Mouse (Mus musculus) midbrain, embryonic 10.5 days (tissue): ENCODE data around the gene Lbp. TPM values are rescaled to one million over a fixed set of nuclear protein-coding genes. Genes with fewer than 3 reads are reported as not detected.

ENCODE experiments used
- DNase-seq: peaks from one replicate; pipeline ENCODE4 v3.0.0-alpha.2; 2017; ENCODE audit warnings: low spot score
- H3K27ac ChIP-seq: fragments of 300-500 bp; sonication (generic); replicated peaks from 2 replicates; pipeline ENCODE4 v1.5.1; 2016; ENCODE audit warnings: mild to moderate bottlenecking
- H3K27me3 ChIP-seq: fragments of 300-500 bp; sonication (generic); 2 replicates; pipeline ENCODE4 v1.6.1; 2016; ENCODE audit warnings: low read depth, mild to moderate bottlenecking; ENCODE audit not compliant: poor library complexity, severe bottlenecking
- H3K36me3 ChIP-seq: fragments of 300-500 bp; sonication (generic); 2 replicates; pipeline ENCODE4 v1.6.1; 2016; ENCODE audit warnings: mild to moderate bottlenecking, moderate library complexity
- H3K4me1 ChIP-seq: fragments of 300-500 bp; sonication (generic); 2 replicates; pipeline ENCODE4 v1.6.1; 2016
- H3K4me3 ChIP-seq: fragments of 300-500 bp; sonication (generic); 2 replicates; pipeline ENCODE4 v1.5.1; 2016; ENCODE audit warnings: mild to moderate bottlenecking, moderate library complexity
- H3K9me3 ChIP-seq: fragments of 300-500 bp; sonication (generic); replicated peaks from 2 replicates; pipeline ENCODE4 v1.6.1; 2016; ENCODE audit warnings: mild to moderate bottlenecking
- WGBS: fragments of 180-500 bp; shearing (Covaris S2); methylation state at CpG from one replicate; pipeline ENCODE4 v1.1.7; 2016; 5-methylcytosine and 5-hydroxymethylcytosine counted together
- polyA plus RNA-seq: library from polyadenylated mRNA; unstranded; fragments of >200 nt; fragmentation: Nextera tagmentation; extraction: Ambion mirVana; gene quantifications from 2 replicates; pipeline ENCODE4 v1.2.1, GENCODE M21; 2016

Gene Lbp
- polyA plus RNA-seq, 1 experiment from 2014 or later, result 2.0 TPM

- Histone ChIP-seq H3K27me3 (no peaks in the 10 kb centered on the region; the same call in 1 of the 2 replicates), H3K4me1 (peaks cover 24% of the 10 kb centered on the region), H3K9me3 (no peaks in the 10 kb centered on the region), H3K27ac (no peak overlapping the region), H3K4me3 (no peak overlapping the region), H3K36me3 (no peaks in the 10 kb centered on the region)
- DNase-seq, result no peak
- WGBS, result 70% methylated on average over 16 of the region's 16 CpGs
These were observed 24.6 kb upstream of the Lbp start for GRCm38 (mm10) chr2:158281497-158282205.

- no peaks in the 10 kb centered on the region for H3K9me3 ChIP-seq
- no peaks in the 10 kb centered on the region for H3K36me3 ChIP-seq
- no peak overlapping the region for H3K4me3 ChIP-seq
- no peak overlapping the region for H3K27ac ChIP-seq
- no peaks in the 10 kb centered on the region; the same call in 1 of the 2 replicates for H3K27me3 ChIP-seq
- 88% methylated on average over 7 of the region's 7 CpGs for WGBS
- DNase-seq, result no peak
- peaks cover 11% of the 10 kb centered on the region for H3K4me1 ChIP-seq
These were observed 23.2 kb upstream of the Lbp start for GRCm38 (mm10) chr2:158283136-158283535.

- H3K4me3 ChIP-seq, result no peak overlapping the region
- peaks cover 10% of the 10 kb centered on the region for H3K4me1 ChIP-seq
- H3K27ac ChIP-seq, result no peak overlapping the region; the same call in 1 of the 2 replicates
- no peak for DNase-seq
- no peaks in the 10 kb centered on the region; the same call in 1 of the 2 replicates for H3K27me3 ChIP-seq
- no peaks in the 10 kb centered on the region for H3K9me3 ChIP-seq
- WGBS, result 89% methylated on average over 6 of the region's 6 CpGs
- H3K36me3 ChIP-seq, result no peaks in the 10 kb centered on the region
These were observed 22.5 kb upstream of the Lbp start for GRCm38 (mm10) chr2:158283771-158284170.

GRCm38 (mm10) chr2:158284571-158284970, 21.7 kb upstream of the Lbp start:
- DNase-seq, result peak; percentile 67
- Histone ChIP-seq H3K9me3 (no peaks in the 10 kb centered on the region), H3K4me1 (peaks cover 10% of the 10 kb centered on the region), H3K36me3 (no peaks in the 10 kb centered on the region), H3K4me3 (no peak overlapping the region), H3K27ac (peak overlapping the region; percentile 62), H3K27me3 (no peaks in the 10 kb centered on the region; the same call in 1 of the 2 replicates)
- 15% methylated on average over 11 of the region's 11 CpGs for WGBS

GRCm38 (mm10) chr2:158285655-158286054, 20.6 kb upstream of the Lbp start:
- Histone ChIP-seq H3K27me3 (no peaks in the 10 kb centered on the region; the same call in 1 of the 2 replicates), H3K4me3 (no peak overlapping the region), H3K9me3 (no peaks in the 10 kb centered on the region), H3K36me3 (no peaks in the 10 kb centered on the region), H3K27ac (no peak overlapping the region), H3K4me1 (peaks cover 10% of the 10 kb centered on the region)
- DNase-seq, result no peak
- 83% methylated on average over 6 of the region's 6 CpGs for WGBS

- WGBS, result 67% methylated on average over 9 of the region's 9 CpGs
- DNase-seq, result no peak
- Histone ChIP-seq H3K27me3 (no peaks in the 10 kb centered on the region), H3K4me1 (peaks cover 4% of the 10 kb centered on the region; the same call in 1 of the 2 replicates), H3K4me3 (no peak overlapping the region), H3K9me3 (no peaks in the 10 kb centered on the region), H3K27ac (no peak overlapping the region), H3K36me3 (no peaks in the 10 kb centered on the region)
These were observed 10.6 kb upstream of the Lbp start for GRCm38 (mm10) chr2:158295700-158296099.

GRCm38 (mm10) chr2:158299203-158299602, 7.1 kb upstream of the Lbp start:
- Histone ChIP-seq H3K36me3 (no peaks in the 10 kb centered on the region), H3K27me3 (no peaks in the 10 kb centered on the region), H3K9me3 (no peaks in the 10 kb centered on the region), H3K27ac (no peak overlapping the region), H3K4me1 (peaks cover 4% of the 10 kb centered on the region; the same call in 1 of the 2 replicates), H3K4me3 (no peak overlapping the region)
- 91% methylated on average over 3 of the region's 3 CpGs for whole genome bisulfite sequencing
- DNase-seq, result no peak

- Histone ChIP-seq H3K27me3 (no peaks in the 10 kb centered on the region), H3K4me3 (no peak overlapping the region), H3K36me3 (no peaks in the 10 kb centered on the region), H3K4me1 (peaks cover 4% of the 10 kb centered on the region; the same call in 1 of the 2 replicates), H3K9me3 (no peaks in the 10 kb centered on the region), H3K27ac (no peak overlapping the region)
- DNase-seq, result no peak
- WGBS, result 82% methylated on average over 4 of the region's 4 CpGs
These were observed 6.6 kb upstream of the Lbp start for GRCm38 (mm10) chr2:158299731-158300130.

- 92% methylated on average over 3 of the region's 3 CpGs for WGBS
- H3K27ac ChIP-seq, result no peak overlapping the region
- H3K4me1 ChIP-seq, result peaks cover 12% of the 10 kb centered on the region
These were observed 3.5 kb upstream of the Lbp start for GRCm38 (mm10) chr2:158302807-158303206.

GRCm38 (mm10) chr2:158306696-158307049, 380 bp downstream of the Lbp start:
- Histone ChIP-seq H3K36me3 (no peaks in the 10 kb centered on the region), H3K4me1 (peaks cover 12% of the 10 kb centered on the region), H3K4me3 (no peak overlapping the region), H3K27me3 (no peaks in the 10 kb centered on the region), H3K27ac (peak overlapping the region; percentile 76), H3K9me3 (no peaks in the 10 kb centered on the region)
- no peak for DNase-seq
- 47% methylated on average over 6 of the region's 6 CpGs for WGBS

More at GRCm38 (mm10) chr2:158302807-158303206, 3.5 kb upstream of the Lbp start:
- Histone ChIP-seq H3K9me3 (no peaks in the 10 kb centered on the region), H3K4me3 (no peak overlapping the region), H3K36me3 (no peaks in the 10 kb centered on the region), H3K27me3 (no peaks in the 10 kb centered on the region)
- no peak for DNase-seq

GRCm38 (mm10) chr2:158308276-158308675, 2.0 kb downstream of the Lbp start:
- Histone ChIP-seq H3K27ac (no peak overlapping the region), H3K36me3 (no peaks in the 10 kb centered on the region), H3K27me3 (no peaks in the 10 kb centered on the region), H3K9me3 (no peaks in the 10 kb centered on the region), H3K4me3 (no peak overlapping the region), H3K4me1 (peaks cover 12% of the 10 kb centered on the region)
- no peak for DNase-seq
- WGBS, result 62% methylated on average over 5 of the region's 5 CpGs

- Histone ChIP-seq H3K27me3 (no peaks in the 10 kb centered on the region), H3K4me3 (no peak overlapping the region), H3K9me3 (no peaks in the 10 kb centered on the region), H3K27ac (no peak overlapping the region), H3K36me3 (no peaks in the 10 kb centered on the region), H3K4me1 (peaks cover 8% of the 10 kb centered on the region)
- 72% methylated on average over 1 of the region's 1 CpGs for WGBS
- no peak for DNase-seq
These were observed 6.8 kb downstream of the Lbp start for GRCm38 (mm10) chr2:158313089-158313488.

- H3K27ac ChIP-seq, result no peak overlapping the region
- no peaks in the 10 kb centered on the region for H3K27me3 ChIP-seq
- no peaks in the 10 kb centered on the region for H3K36me3 ChIP-seq
- no peak overlapping the region for H3K4me3 ChIP-seq
- 73% methylated on average over 8 of the region's 8 CpGs for WGBS
- no peak for DNase-seq
- no peaks in the 10 kb centered on the region for H3K9me3 ChIP-seq
- H3K4me1 ChIP-seq, result peaks cover 8% of the 10 kb centered on the region
These were observed 10.1 kb downstream of the Lbp start for GRCm38 (mm10) chr2:158316371-158316770.
